Mouse (Mus musculus): ENCODE data around the gene Lhfpl3. TPM values are rescaled to one million over a fixed set of nuclear protein-coding genes. Genes with fewer than 3 reads are reported as not detected.

Lhfpl3 gene
- polyA plus RNA-seq, 1 experiment from 2014 or later: not detected

DNA sequence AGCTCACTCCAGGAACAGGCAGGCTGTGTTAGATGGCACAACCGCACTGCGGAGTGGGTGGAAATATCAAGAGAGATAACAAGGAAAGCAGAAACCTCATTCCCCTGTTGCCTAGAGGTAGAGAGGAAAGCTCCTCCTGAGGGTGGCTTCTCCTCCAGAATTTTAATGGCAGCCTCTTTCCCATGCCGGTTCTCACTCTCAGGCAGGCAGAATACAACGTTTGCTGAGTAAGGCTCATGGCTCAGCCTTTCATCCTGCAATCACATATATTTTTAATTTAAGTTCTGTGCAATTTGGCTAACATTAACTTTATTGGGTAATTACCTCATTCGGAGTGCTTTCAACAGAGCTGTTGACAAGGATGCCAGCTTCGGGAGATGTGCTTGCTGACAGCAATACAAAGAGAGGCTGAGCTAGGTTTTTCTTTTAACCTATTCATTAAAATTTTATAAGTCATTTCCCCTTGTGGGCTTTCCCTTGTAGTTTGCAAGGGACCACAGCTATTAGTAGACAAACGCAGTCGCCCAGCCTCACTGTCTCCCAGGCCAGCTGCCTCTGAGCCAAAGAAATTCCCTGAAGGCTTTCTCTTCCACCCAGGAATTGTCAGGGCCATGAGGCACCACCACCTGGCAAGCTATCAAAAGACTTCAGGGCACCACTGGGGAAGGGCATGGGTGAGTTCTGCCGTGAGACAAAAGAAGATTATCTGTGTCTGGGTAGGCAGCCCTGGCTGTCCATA is 394.5 kb downstream of the Lhfpl3 start:
- no peak for TF ChIP-seq EP300 (IDR thresholded peaks at IDR 0.05; ENCODE audit: low read depth)
- no peak for TF ChIP-seq CTCF (IDR thresholded peaks at IDR 0.05; ENCODE audit: low read depth)
- no peaks in the 10 kb centered on the region for H3K9me3 ChIP-seq (ENCODE audit: low read length)
- H3K9ac ChIP-seq (replicated peaks): no peak overlapping the region
- no peaks in the 10 kb centered on the region for H3K27me3 ChIP-seq (ENCODE audit: insufficient read depth, low read length)
- no peaks in the 10 kb centered on the region for H3K36me3 ChIP-seq (replicated peaks; ENCODE audit: insufficient read depth, low read length)
- H3K4me2 ChIP-seq (ENCODE audit: low read depth, low read length): no peak overlapping the region
- no peak for DNase-seq
- ATAC-seq: no peak
- no peaks in the 10 kb centered on the region for H3K4me1 ChIP-seq (ENCODE audit: insufficient read depth)
- H3K4me3 ChIP-seq (ENCODE audit: low read depth, low read length): no peak overlapping the region
- no peak overlapping the region for H3K27ac ChIP-seq (ENCODE audit: low read depth)
- 71% methylated on average over 9 of the region's 9 CpGs for WGBS (ENCODE audit: insufficient replicate concordance)

DNA sequence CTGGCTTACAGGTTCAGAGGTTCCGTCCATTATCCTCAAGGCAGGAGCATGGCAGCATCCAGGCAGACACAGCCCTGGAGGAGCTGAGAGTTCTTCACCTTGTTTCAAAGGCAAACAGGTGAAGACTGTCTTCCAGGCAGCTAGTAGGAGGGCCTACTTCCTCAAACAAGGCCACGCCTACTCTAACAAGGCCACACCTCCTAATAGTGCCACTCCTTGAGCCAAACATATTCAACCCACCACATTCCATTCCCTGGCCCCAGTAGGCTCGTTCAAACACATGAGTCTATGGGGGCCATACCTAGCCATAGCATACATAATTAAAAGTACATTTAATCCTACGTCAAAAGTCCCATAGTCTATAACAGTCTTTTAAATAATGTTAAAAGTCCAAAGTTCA is 407.4 kb downstream of the Lhfpl3 start:
- no peak for TF ChIP-seq CTCF (IDR thresholded peaks at IDR 0.05; ENCODE audit: low read depth)
- Histone ChIP-seq H3K4me2 (ENCODE audit: low read depth, low read length) (no peak overlapping the region), H3K27me3 (ENCODE audit: insufficient read depth, low read length) (no peaks in the 10 kb centered on the region), H3K9ac (replicated peaks) (no peak overlapping the region), H3K27ac (ENCODE audit: low read depth) (no peak overlapping the region), H3K4me3 (ENCODE audit: low read depth, low read length) (no peak overlapping the region), H3K9me3 (ENCODE audit: low read length) (no peaks in the 10 kb centered on the region), H3K36me3 (replicated peaks; ENCODE audit: insufficient read depth, low read length) (no peaks in the 10 kb centered on the region), H3K4me1 (ENCODE audit: insufficient read depth) (no peaks in the 10 kb centered on the region)
- WGBS (ENCODE audit: insufficient replicate concordance): 74% methylated on average over 4 of the region's 4 CpGs
- no peak for ATAC-seq
- DNase-seq: no peak

DNA sequence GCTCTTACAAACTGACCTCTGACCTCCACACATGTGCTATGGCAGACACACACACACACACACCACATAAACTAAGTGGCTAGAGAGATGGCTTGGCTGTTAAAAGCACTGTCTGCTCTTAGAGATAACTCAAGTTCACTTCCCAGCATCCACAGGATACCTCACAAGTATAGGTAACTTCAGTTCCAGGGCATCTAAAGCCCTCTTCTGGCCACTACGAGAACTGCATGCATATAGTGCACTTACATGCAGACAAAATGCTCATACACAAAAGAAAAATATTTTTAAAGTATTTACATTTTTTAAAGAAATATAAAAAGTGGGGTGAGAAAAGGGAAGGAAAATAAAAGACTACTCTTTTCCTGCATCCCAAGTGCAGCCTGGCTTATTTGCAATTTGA is 408.6 kb downstream of the Lhfpl3 start:
- H3K27ac ChIP-seq (ENCODE audit: low read depth): no peak overlapping the region
- no peaks in the 10 kb centered on the region for H3K4me1 ChIP-seq (ENCODE audit: insufficient read depth)
- no peak for DNase-seq
- H3K27me3 ChIP-seq (ENCODE audit: insufficient read depth, low read length): no peaks in the 10 kb centered on the region
- H3K9me3 ChIP-seq (ENCODE audit: low read length): no peaks in the 10 kb centered on the region
- ATAC-seq: no peak
- peak; percentile 42 for TF ChIP-seq CTCF (IDR thresholded peaks at IDR 0.05; ENCODE audit: low read depth)
- no peak for TF ChIP-seq EP300 (IDR thresholded peaks at IDR 0.05; ENCODE audit: low read depth)
- H3K4me3 ChIP-seq (ENCODE audit: low read depth, low read length): no peak overlapping the region
- no peaks in the 10 kb centered on the region for H3K36me3 ChIP-seq (replicated peaks; ENCODE audit: insufficient read depth, low read length)
- WGBS (ENCODE audit: insufficient replicate concordance): 81% methylated on average over 1 of the region's 1 CpGs
- H3K4me2 ChIP-seq (ENCODE audit: low read depth, low read length): no peak overlapping the region
- H3K9ac ChIP-seq (replicated peaks): no peak overlapping the region

DNA sequence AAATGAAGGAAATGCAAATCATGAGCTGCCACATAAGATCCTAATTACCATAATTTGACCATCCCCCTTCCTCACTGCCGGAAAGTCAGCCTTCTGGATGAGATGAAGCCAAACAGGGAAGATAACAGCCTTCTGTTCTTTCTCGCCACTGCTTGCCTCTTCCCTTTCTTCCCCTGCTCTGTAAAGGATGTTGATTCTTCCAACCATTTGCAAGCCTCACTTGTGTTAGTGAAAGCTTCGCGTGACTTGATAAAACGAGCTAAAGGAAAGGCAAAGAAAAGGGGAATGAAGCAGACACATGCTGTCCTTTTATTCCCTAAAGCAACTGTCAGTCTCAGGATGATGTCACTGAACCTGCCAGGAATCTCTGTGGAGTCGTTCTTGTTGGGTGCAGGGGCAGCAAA is 420.1 kb downstream of the Lhfpl3 start:
- WGBS (ENCODE audit: insufficient replicate concordance): 32% methylated on average over 6 of the region's 6 CpGs
- no peaks in the 10 kb centered on the region for H3K27me3 ChIP-seq (ENCODE audit: insufficient read depth, low read length)
- no peaks in the 10 kb centered on the region for H3K4me1 ChIP-seq (ENCODE audit: insufficient read depth)
- TF ChIP-seq CTCF (IDR thresholded peaks at IDR 0.05; ENCODE audit: low read depth) (no peak), EP300 (IDR thresholded peaks at IDR 0.05; ENCODE audit: low read depth) (no peak)
- H3K4me3 ChIP-seq (ENCODE audit: low read depth, low read length): no peak overlapping the region
- DNase-seq (no peak), ATAC-seq (no peak)
- H3K4me2 ChIP-seq (ENCODE audit: low read depth, low read length): no peak overlapping the region
- H3K9me3 ChIP-seq (ENCODE audit: low read length): no peaks in the 10 kb centered on the region
- H3K9ac ChIP-seq (replicated peaks): no peak overlapping the region
- no peak overlapping the region for H3K27ac ChIP-seq (ENCODE audit: low read depth)
- no peaks in the 10 kb centered on the region for H3K36me3 ChIP-seq (replicated peaks; ENCODE audit: insufficient read depth, low read length)

DNA sequence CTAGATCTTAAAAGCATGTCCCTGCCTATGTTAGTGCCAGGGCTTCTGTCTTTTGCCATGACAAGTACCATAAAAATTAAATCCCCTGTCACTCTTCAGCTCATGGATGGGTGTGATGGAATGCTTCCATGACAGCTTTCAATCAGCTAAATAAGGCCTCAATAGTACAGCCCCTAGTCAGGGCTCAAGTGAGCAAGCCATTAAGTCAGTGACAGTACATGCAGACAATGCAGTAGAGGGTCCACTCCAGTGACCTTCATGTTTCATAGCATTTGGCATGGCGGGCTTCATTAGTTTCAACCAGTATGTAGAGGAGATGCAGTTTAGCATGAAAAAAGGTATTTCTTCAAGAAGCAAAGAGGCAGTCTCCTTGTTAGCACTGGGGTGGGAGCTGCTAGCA is 420.8 kb downstream of the Lhfpl3 start:
- TF ChIP-seq EP300 (IDR thresholded peaks at IDR 0.05; ENCODE audit: low read depth) (no peak), CTCF (IDR thresholded peaks at IDR 0.05; ENCODE audit: low read depth) (no peak)
- H3K9me3 ChIP-seq (ENCODE audit: low read length): no peaks in the 10 kb centered on the region
- no peak overlapping the region for H3K4me2 ChIP-seq (ENCODE audit: low read depth, low read length)
- no peaks in the 10 kb centered on the region for H3K27me3 ChIP-seq (ENCODE audit: insufficient read depth, low read length)
- no peaks in the 10 kb centered on the region for H3K36me3 ChIP-seq (replicated peaks; ENCODE audit: insufficient read depth, low read length)
- H3K4me3 ChIP-seq (ENCODE audit: low read depth, low read length): no peak overlapping the region
- H3K27ac ChIP-seq (ENCODE audit: low read depth): no peak overlapping the region
- no peak for ATAC-seq
- no peak for DNase-seq
- WGBS (ENCODE audit: insufficient replicate concordance): 64% methylated on average over 1 of the region's 1 CpGs
- no peaks in the 10 kb centered on the region for H3K4me1 ChIP-seq (ENCODE audit: insufficient read depth)
- no peak overlapping the region for H3K9ac ChIP-seq (replicated peaks)

DNA sequence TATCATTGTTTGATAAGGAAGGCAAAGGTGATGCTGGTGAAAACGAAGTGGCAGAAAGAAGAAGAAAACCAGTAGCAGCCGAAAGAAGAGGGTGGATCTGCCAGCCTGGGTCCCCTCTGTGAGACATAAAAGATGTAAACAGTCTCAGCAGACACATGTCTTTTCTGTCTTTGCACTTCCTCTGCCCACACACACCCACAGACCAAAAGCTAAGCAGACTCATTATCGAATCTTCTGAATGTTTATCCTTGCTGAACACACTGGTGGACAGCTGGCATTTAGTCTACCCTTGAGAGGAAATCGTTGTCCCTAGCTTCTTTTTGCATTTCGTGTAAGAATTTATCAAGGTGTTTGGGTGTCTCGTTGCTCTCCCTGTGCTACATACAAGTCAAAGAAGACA is 443.8 kb downstream of the Lhfpl3 start:
- no peak overlapping the region for H3K4me2 ChIP-seq (ENCODE audit: low read depth, low read length)
- H3K4me1 ChIP-seq (ENCODE audit: insufficient read depth): no peaks in the 10 kb centered on the region
- H3K9ac ChIP-seq (replicated peaks): no peak overlapping the region
- ATAC-seq (no peak), DNase-seq (no peak)
- no peaks in the 10 kb centered on the region for H3K27me3 ChIP-seq (ENCODE audit: insufficient read depth, low read length)
- H3K9me3 ChIP-seq (ENCODE audit: low read length): no peaks in the 10 kb centered on the region
- WGBS (ENCODE audit: insufficient replicate concordance): 63% methylated on average over 6 of the region's 6 CpGs
- no peaks in the 10 kb centered on the region for H3K36me3 ChIP-seq (replicated peaks; ENCODE audit: insufficient read depth, low read length)
- H3K27ac ChIP-seq (ENCODE audit: low read depth): no peak overlapping the region
- H3K4me3 ChIP-seq (ENCODE audit: low read depth, low read length): no peak overlapping the region
- TF ChIP-seq EP300 (IDR thresholded peaks at IDR 0.05; ENCODE audit: low read depth): no peak
- TF ChIP-seq CTCF (IDR thresholded peaks at IDR 0.05; ENCODE audit: low read depth): no peak
